Mouse (Mus musculus) limb, embryonic 14.5 days (tissue): ENCODE results near the gene Saa3. TPM values are rescaled to one million over a fixed set of nuclear protein-coding genes. Genes with fewer than 3 reads are reported as not detected.

Source experiments
- ATAC-seq: fragments of 200-750 bp; cut with Nextera tagmentation; 2 replicates; pipeline ENCODE4 v1.8.0; 2017; ENCODE audit warnings: low read depth, moderate number of reproducible peaks, moderate TSS enrichment; ENCODE audit not compliant: low FRiP score
- DNase-seq: peaks from one replicate; pipeline ENCODE4 v3.0.0-alpha.2; 2015; ENCODE audit warnings: low spot score
- H3K27ac ChIP-seq: fragments of 300-500 bp; sonication (generic); replicated peaks from 2 replicates; pipeline ENCODE4 v1.5.1; 2014; ENCODE audit warnings: low read depth, mild to moderate bottlenecking, low read length, moderate library complexity, mixed read lengths
- H3K27me3 ChIP-seq: fragments of 300-500 bp; sonication (generic); 2 replicates; pipeline ENCODE4 v1.6.1; 2014; ENCODE audit warnings: low read length, mixed read lengths; ENCODE audit not compliant: control insufficient read depth, insufficient read depth
- H3K36me3 ChIP-seq: fragments of 300-500 bp; sonication (generic); 2 replicates; pipeline ENCODE4 v1.6.1; 2014; ENCODE audit warnings: mild to moderate bottlenecking, low read length, moderate library complexity, mixed read lengths; ENCODE audit not compliant: control insufficient read depth, insufficient read depth
- H3K4me1 ChIP-seq: fragments of 300-500 bp; sonication (generic); 2 replicates; pipeline ENCODE4 v1.6.1; 2014; ENCODE audit warnings: antibody characterized with exemption, low read length, mixed read lengths; ENCODE audit not compliant: control insufficient read depth, insufficient read depth
- H3K4me2 ChIP-seq: fragments of 300-500 bp; sonication (generic); replicated peaks from 2 replicates; pipeline ENCODE4 v1.6.1; 2014; ENCODE audit warnings: low read depth, mild to moderate bottlenecking, low read length, moderate library complexity; ENCODE audit not compliant: severe bottlenecking
- H3K4me3 ChIP-seq: fragments of 300-500 bp; sonication (generic); replicated peaks from 2 replicates; pipeline ENCODE4 v1.5.1; 2014; ENCODE audit warnings: low read length
- H3K9ac ChIP-seq: fragments of 300-500 bp; sonication (generic); 2 replicates; pipeline ENCODE4 v1.6.1; 2014; ENCODE audit warnings: mild to moderate bottlenecking, low read depth, low read length, moderate library complexity; ENCODE audit not compliant: severe bottlenecking
- H3K9me3 ChIP-seq: fragments of 300-500 bp; sonication (generic); 2 replicates; pipeline ENCODE4 v1.6.1; 2016; ENCODE audit warnings: low read length; ENCODE audit not compliant: control insufficient read depth
- POLR2A ChIP-seq: fragments of 200-500 bp; IDR thresholded peaks from 2 replicates; pipeline ENCODE4 v1.8.0; 2012; ENCODE audit warnings: inconsistent platforms, mild to moderate bottlenecking, moderate library complexity, borderline replicate concordance; ENCODE audit not compliant: insufficient read depth, insufficient read length; ENCODE audit errors: extremely low read depth
- WGBS: fragments of 180-500 bp; shearing (Covaris S2); extraction: QIAGEN DNeasy Blood & Tissue Kit; methylation state at CpG from one replicate; pipeline ENCODE4 v1.1.7; 2014; 5-methylcytosine and 5-hydroxymethylcytosine counted together
- polyA plus RNA-seq, 2 experiments: library from polyadenylated mRNA; depleted of rRNA in 1 of 2; stranded (reverse) in 1 of 2; unstranded in 1 of 2; fragments of >200 nt; fragmentation: Nextera tagmentation in 1 of 2; extraction: Ambion mirVana in 1 of 2; gene quantifications; 2 replicates each; pipeline versions ENCODE4 v1.2.1 to v1.2.3; 2012 to 2014

Saa3 gene
- polyA plus RNA-seq, 2 experiments, result 0.19 to 0.21 TPM

DNA sequence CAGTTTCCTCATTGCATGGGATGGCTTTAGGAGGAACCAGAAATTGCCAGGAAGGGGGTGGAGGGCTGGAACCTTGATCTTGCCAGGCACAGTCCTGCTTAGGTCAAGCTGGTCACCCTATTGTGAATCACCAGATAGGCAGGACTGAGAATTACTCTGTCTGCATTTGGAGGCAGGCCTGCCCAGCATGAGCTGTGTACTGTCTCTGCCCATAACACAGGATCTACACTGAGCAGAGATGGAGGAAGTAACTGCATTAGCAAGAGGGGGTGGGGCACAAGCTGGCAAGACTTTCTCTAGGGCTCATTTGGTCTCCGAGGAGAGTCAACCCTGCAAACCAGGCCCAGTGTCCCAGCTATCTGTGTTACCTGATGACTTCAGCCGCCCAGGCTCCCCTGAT lies 19.5 kb upstream of the Saa3 start:
- 57% methylated on average over 2 of the region's 2 CpGs for WGBS
- no peak for TF ChIP-seq POLR2A
- no peak overlapping the region for H3K9ac ChIP-seq

DNA sequence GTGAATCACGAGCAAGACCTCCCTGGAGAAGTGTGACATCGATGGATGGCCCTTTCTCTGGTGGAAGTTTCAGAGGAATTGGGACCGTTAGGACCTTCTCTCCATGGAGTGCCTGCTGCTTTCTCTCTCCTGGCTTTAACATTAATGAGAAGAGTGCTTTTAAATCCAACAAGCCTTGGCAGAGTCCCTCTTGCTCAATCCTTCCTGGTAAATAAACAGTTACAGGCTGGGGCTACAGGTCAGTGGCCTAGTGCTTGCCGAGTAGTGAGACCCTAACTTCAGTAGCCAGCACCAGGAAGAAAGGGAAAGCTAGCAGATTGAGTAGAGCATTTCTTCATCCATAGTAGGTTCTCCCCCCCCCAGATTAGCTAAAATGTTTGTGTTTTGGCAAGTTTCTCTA lies 17.0 kb upstream of the Saa3 start, which contains the start of gene Saa4:
TSS of gene Saa4 (minus strand) at position 146 of the 400 bp plus-strand sequence.
- Histone ChIP-seq H3K4me3 (no peak within 1 kb of the TSS), H3K9me3 (no peaks in the 10 kb centered on the region), H3K4me2 (no peak within 1 kb of the TSS), H3K27ac (no peak within 1 kb of the TSS), H3K27me3 (no peaks in the 10 kb centered on the region), H3K9ac (no peak within 1 kb of the TSS), H3K4me1 (no peaks in the 10 kb centered on the region), H3K36me3 (no peaks in the 10 kb centered on the region)
- ATAC-seq (no peak), DNase-seq (no peak)
- TF ChIP-seq POLR2A, result no peak
- WGBS, result 76% methylated on average over 4 of the region's 4 CpGs

More for the DNA sequence above, 19.5 kb upstream of the Saa3 start:
- no peak overlapping the region for H3K4me3 ChIP-seq
- H3K27ac ChIP-seq, result no peak overlapping the region
- no peak overlapping the region for H3K4me2 ChIP-seq
- DNase-seq, result no peak
- no peaks in the 10 kb centered on the region for H3K4me1 ChIP-seq
- no peaks in the 10 kb centered on the region for H3K9me3 ChIP-seq
- no peaks in the 10 kb centered on the region for H3K27me3 ChIP-seq
- no peak for ATAC-seq
- no peaks in the 10 kb centered on the region for H3K36me3 ChIP-seq

DNA sequence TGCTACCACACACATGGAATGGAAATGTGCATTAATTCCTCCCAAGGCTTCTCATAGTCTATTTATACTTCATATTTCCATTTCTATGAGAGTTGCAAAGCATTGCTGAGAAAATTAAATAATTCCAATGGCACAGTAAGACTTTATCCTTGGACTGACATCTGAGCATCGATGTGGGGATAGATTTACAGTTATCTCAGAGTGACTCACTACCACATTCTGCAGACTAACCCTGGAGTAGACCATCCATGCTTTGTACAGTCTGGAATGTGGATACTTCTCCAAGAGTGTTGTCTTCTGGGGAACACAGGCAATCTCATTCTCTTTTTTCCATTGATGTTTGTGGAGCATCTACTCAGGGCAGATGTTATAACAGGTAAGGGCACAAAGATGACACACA lies 12.1 kb upstream of the Saa3 start:
- DNase-seq (no peak), ATAC-seq (no peak)
- TF ChIP-seq POLR2A, result no peak
- Histone ChIP-seq H3K9me3 (no peaks in the 10 kb centered on the region), H3K4me1 (no peaks in the 10 kb centered on the region), H3K4me3 (no peak overlapping the region), H3K36me3 (no peaks in the 10 kb centered on the region), H3K27me3 (no peaks in the 10 kb centered on the region), H3K27ac (no peak overlapping the region), H3K9ac (no peak overlapping the region), H3K4me2 (no peak overlapping the region)
- 77% methylated on average over 1 of the region's 1 CpGs for WGBS

DNA sequence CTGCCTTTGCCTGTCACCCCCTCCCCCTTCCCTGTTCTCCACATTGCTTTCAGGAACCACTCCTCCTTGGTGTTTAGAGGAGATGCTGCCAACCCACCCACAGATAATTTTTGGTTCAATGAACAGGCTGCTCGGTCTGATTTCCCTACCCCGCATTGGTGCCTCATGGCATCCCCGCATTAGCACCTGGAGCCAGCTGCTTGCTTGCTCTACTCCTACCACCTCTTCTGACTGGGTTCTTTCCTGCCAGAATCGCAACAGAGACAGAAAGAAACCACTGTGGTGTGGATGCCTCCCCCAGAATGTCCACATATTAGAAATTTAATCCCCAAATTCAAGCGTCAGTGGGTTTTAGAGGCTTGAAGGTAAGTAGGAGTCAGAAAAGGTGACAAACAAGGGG lies 8.9 kb upstream of the Saa3 start:
- Histone ChIP-seq H3K36me3 (no peaks in the 10 kb centered on the region), H3K4me1 (no peaks in the 10 kb centered on the region), H3K27me3 (no peaks in the 10 kb centered on the region), H3K27ac (no peak overlapping the region), H3K9ac (no peak overlapping the region), H3K4me2 (no peak overlapping the region), H3K4me3 (no peak overlapping the region), H3K9me3 (no peaks in the 10 kb centered on the region)
- TF ChIP-seq POLR2A, result no peak
- 82% methylated on average over 5 of the region's 5 CpGs for WGBS
- ATAC-seq, result no peak
- DNase-seq, result no peak

DNA sequence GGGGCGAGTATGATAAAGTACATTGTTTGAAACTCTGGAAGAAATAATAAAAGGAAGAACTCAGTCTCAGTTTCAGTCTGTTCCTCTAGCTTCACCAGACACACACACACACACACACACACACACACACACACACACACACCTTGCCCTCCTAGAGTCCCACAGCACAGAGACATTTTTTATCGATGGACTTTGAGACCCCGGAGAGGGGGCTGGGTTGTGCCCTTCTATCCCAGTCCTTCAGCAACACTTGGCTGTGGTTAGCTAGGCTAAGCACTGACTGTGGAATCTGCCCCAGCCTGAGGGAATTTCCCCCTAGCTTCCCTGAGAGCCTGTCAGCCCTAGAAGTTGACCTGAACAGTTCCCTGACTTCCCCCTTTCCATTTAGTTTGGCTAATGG lies 8.3 kb upstream of the Saa3 start:
- no peak overlapping the region for H3K4me2 ChIP-seq
- DNase-seq (no peak), ATAC-seq (no peak)
- no peak for TF ChIP-seq POLR2A
- H3K4me3 ChIP-seq, result no peak overlapping the region
- no peaks in the 10 kb centered on the region for H3K36me3 ChIP-seq
- no peaks in the 10 kb centered on the region for H3K9me3 ChIP-seq
- no peak overlapping the region for H3K27ac ChIP-seq
- no peak overlapping the region for H3K9ac ChIP-seq
- WGBS, result 88% methylated on average over 3 of the region's 3 CpGs
- H3K4me1 ChIP-seq, result no peaks in the 10 kb centered on the region
- H3K27me3 ChIP-seq, result no peaks in the 10 kb centered on the region

DNA sequence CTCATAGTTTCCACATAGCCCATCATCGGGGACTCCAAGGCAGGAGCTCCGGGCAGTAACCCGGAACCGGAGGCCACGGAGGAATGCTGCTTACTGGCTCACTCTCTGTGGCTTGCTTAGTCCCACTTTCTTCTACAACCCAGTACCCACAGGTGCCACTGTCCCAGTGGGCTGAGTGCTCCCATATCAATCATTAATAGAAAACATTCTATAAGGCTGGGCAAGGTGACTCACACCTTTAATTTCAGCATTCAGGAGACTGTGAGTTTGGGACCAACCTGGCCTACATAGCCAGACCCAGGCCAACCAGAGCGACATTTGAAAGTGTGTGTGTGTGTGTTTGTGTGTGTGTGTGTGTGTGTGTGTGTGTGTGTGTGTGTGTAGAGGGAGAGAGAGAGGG lies 7.9 kb upstream of the Saa3 start:
- no peaks in the 10 kb centered on the region for H3K27me3 ChIP-seq
- no peaks in the 10 kb centered on the region for H3K4me1 ChIP-seq
- no peak overlapping the region for H3K4me3 ChIP-seq
- no peaks in the 10 kb centered on the region for H3K36me3 ChIP-seq
- no peak for TF ChIP-seq POLR2A
- no peak overlapping the region for H3K9ac ChIP-seq
- H3K4me2 ChIP-seq, result no peak overlapping the region
- ATAC-seq, result no peak
- no peak for DNase-seq
- H3K27ac ChIP-seq, result no peak overlapping the region
- no peaks in the 10 kb centered on the region for H3K9me3 ChIP-seq
- WGBS, result 96% methylated on average over 6 of the region's 6 CpGs
